Mouse (Mus musculus): ENCODE data around the gene P4htm.

- TF ChIP-seq ZNF384 (IDR thresholded peaks at IDR 0.05; ENCODE audit: low read depth, low read length) (no peak), ZC3H11A (IDR thresholded peaks at IDR 0.05; ENCODE audit: borderline replicate concordance, low read depth, low read length) (no peak), MAFK (IDR thresholded peaks at IDR 0.05; ENCODE audit: insufficient read depth, low read depth, low read length) (no peak), HCFC1 (IDR thresholded peaks at IDR 0.05; ENCODE audit: borderline replicate concordance, insufficient read depth, low read length) (no peak), CHD2 (IDR thresholded peaks at IDR 0.05; ENCODE audit: low read depth, low read length) (no peak)
Observed at GRCm38 (mm10) chr9:108631631-108632256, 34.3 kb upstream of the P4htm start.
